Mouse (Mus musculus) heart, postnatal 36 days (tissue): ENCODE data around the gene Pdhx. TPM values are rescaled to one million over a fixed set of nuclear protein-coding genes. Genes with fewer than 3 reads are reported as not detected.

Experiments
- DNase-seq, 2 experiments: peaks; one replicate each; pipeline ENCODE4 v3.0.0; 2021 to 2022
- intact Hi-C: fragments of 180-260 bp; cut with DNase I; formaldehyde crosslinking; loops from one replicate; pipeline ENCODE4 v1.15.1; 2025
- total RNA-seq, 2 experiments: library from RNA; stranded (reverse); gene quantifications; 2 replicates each; pipeline ENCODE4 v1.2.3; 2021

Pdhx gene
- total RNA-seq, 2 experiments from 2014 or later, result 159 to 208 TPM

- intact Hi-C loops, result no loop called here
- DNase-seq, result no peak
Measured at GRCm38 (mm10) chr2:102993841-102994607, 79.3 kb downstream of the Pdhx start.

- intact Hi-C loops, result no loop called here
- no peak for DNase-seq
Measured at GRCm38 (mm10) chr2:102992405-102992804, 80.9 kb downstream of the Pdhx start.

GRCm38 (mm10) chr2:102990301-102990702 is 83.0 kb downstream of the Pdhx start:
- no peak for DNase-seq
- intact Hi-C loops, result no loop called here

- no peak for DNase-seq
- intact Hi-C loops, result no loop called here
Measured at GRCm38 (mm10) chr2:102989446-102989845, 83.9 kb downstream of the Pdhx start.

GRCm38 (mm10) chr2:102987708-102988010 is 85.7 kb downstream of the Pdhx start:
- intact Hi-C loops, result no loop called here
- no peak for DNase-seq

GRCm38 (mm10) chr2:102986964-102987707 is 86.2 kb downstream of the Pdhx start:
- peak; percentile 20 to 58 for DNase-seq
- intact Hi-C loops, result no loop called here

GRCm38 (mm10) chr2:102986424-102986823 is 86.9 kb downstream of the Pdhx start:
- intact Hi-C loops, result no loop called here

GRCm38 (mm10) chr2:102982822-102983221 is 90.5 kb downstream of the Pdhx start:
- no peak for DNase-seq
- intact Hi-C loops, result no loop called here

More at GRCm38 (mm10) chr2:102986424-102986823, 86.9 kb downstream of the Pdhx start:
- DNase-seq, result no peak

GRCm38 (mm10) chr2:102981446-102982314 is 91.6 kb downstream of the Pdhx start:
- DNase-seq, result no peak
- intact Hi-C loops, result no loop called here

- intact Hi-C loops, result no loop called here
- DNase-seq, result no peak
Measured at GRCm38 (mm10) chr2:102980870-102981269, 92.4 kb downstream of the Pdhx start.

- DNase-seq, result no peak
- intact Hi-C loops, result no loop called here
Measured at GRCm38 (mm10) chr2:102979519-102979918, 93.8 kb downstream of the Pdhx start.

- intact Hi-C loops, result no loop called here
Measured at GRCm38 (mm10) chr2:102979112-102979511, 94.2 kb downstream of the Pdhx start.

GRCm38 (mm10) chr2:102975358-102975945 is 97.9 kb downstream of the Pdhx start:
- intact Hi-C loops, result no loop called here
- DNase-seq, result no peak

More at GRCm38 (mm10) chr2:102979112-102979511, 94.2 kb downstream of the Pdhx start:
- no peak for DNase-seq

GRCm38 (mm10) chr2:102973115-102973514 is 100.2 kb downstream of the Pdhx start:
- intact Hi-C loops, result no loop called here
- no peak for DNase-seq

GRCm38 (mm10) chr2:102972575-102972974 is 100.7 kb downstream of the Pdhx start:
- intact Hi-C loops, result no loop called here
- DNase-seq, result no peak

GRCm38 (mm10) chr2:102971951-102972350 is 101.4 kb downstream of the Pdhx start:
- intact Hi-C loops, result no loop called here
- no peak for DNase-seq

Other genes starting within 250 kb of the Pdhx start
- 10 to 100 TPM; 10.2 to 11.3 TPM for gene Cd44, start 171.8 kb downstream of the Pdhx start, total RNA-seq
- gene Apip, start 162 bp upstream of the Pdhx start, total RNA-seq, result 10 to 100 TPM; 76.3 to 78.8 TPM
- not detected for gene Ehf, start 229.8 kb upstream of the Pdhx start, total RNA-seq